Mouse (Mus musculus) cerebral cortex, adult 2 months (tissue): ENCODE data around the gene Arpc5l.

Source experiments
- WGBS: fragments of 180-500 bp; shearing (Covaris S2); methylation state at CpG from one replicate; pipeline ENCODE4 v1.1.7; 2018; 5-methylcytosine and 5-hydroxymethylcytosine counted together

The Arpc5l gene

DNA sequence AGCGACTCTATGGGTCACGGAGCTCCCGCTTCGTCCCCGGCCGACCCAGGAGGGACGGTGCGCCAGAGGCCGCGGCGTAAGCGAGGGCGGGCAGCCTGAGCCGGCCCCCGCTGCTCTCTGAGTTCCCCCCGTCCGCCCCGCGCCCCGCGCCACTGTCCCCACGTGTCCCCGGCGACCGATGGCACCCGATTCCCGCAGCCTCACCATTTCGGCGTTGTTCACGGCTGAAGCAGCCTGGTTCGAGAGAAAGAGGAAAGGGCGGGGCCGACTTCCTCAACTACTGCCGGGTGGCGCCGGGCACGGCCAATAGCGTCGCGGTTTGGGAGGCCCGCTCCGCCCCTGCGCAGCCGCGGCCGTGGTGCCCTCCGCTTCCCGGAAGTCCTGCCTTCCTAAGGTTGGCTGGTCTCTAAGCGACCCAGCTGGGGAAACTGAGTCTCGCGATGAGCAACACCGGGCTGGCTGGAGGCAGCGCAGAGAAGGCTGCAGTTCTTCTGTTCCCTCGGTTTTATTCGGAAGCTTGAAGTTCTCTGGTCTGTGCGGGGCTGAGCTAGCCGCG is at the start of gene Arpc5l:
TSS of gene Arpc5l (plus strand) at position 469 of the 556 bp plus-strand sequence.
- 1% methylated on average over 53 of the region's 58 CpGs for WGBS

- WGBS: 75% methylated on average over 2 of the region's 2 CpGs
Measured at GRCm38 (mm10) chr2:38956062-38956461, 49.1 kb upstream of the Arpc5l start.

GRCm38 (mm10) chr2:38957671-38958223 is 47.4 kb upstream of the Arpc5l start:
- WGBS: 91% methylated on average over 5 of the region's 5 CpGs

DNA sequence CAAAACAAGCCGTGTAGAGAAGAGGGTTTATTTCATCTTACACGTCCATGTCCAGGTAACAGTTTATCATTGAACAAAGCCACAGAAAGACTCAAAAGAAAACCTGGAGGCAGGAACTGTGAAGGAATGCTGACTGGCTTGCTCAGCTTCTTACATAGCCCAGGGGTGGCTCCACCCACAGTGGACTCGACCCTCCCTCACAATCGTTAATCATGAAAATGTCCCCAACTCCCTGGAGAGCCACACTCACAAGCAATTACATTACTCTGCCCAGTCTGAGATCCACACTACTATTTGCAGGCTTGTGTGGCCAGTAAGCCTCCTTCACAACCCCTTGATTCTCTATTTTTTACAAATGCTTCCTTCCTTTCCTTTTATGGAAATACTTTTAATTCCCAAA is 41.0 kb upstream of the Arpc5l start:
- 45% methylated on average over 4 of the region's 4 CpGs for WGBS

DNA sequence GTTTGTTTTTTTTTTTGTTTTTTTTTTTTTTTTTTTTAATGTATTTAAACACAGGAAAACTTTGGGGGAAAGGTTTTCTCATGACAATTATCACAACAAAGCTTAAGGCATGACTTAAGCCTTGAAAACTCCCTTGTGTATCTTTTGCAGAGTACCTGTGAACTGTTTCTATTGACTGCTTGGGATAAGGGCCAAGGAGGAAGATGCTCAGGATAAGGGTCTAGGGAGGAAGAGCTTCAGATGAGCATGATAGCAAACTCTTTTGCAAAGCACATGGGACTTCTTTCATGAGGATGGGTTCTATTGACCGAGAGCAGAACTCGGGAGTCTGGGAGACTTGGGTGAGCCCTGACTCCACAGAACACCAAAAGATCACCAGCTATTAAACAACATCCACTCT is 35.5 kb upstream of the Arpc5l start:
- 95% methylated on average over 2 of the region's 2 CpGs for WGBS

- WGBS: 79% methylated on average over 5 of the region's 5 CpGs
Measured at GRCm38 (mm10) chr2:38970057-38970456, 35.1 kb upstream of the Arpc5l start.

DNA sequence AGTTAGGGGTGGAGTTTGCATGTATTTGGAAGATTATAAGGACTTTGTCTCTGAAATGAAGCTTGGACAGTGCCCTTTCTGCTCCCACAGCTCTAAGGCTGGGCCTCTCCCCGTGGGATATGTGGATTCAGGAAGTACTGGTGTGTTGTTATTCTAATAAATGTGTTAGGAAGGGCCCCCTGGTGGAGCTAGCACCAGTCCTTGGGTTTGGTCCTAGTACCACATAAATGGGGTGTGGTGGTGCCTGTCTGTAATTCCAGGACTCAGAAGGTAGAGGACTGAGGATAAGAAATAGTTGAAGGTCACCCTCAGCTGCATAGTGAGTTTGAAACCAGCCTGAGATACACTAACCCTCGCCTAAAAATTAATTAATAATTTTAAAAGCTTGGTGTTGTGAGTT is 31.9 kb upstream of the Arpc5l start:
- WGBS: 58% methylated on average over 2 of the region's 2 CpGs

DNA sequence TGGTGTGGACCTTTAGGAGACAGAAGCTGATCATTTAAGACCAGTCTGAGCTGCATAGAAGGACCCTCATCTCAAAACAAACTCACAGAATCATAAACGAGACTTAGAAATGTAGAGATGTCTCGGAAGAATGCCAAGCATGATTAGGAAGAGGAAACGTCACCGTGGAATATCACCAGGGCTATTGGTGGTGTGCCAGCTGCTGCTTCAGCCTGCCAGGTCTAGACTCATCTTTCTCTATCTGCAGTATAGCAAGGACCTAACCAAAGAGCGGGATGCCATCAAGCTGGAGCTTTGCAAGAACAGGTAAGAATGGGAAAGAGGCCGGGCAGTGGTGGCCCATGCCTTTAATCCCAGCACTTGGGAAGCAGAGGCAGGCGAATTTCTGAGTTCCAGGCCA is 31.4 kb upstream of the Arpc5l start:
- whole genome bisulfite sequencing: 67% methylated on average over 7 of the region's 7 CpGs

GRCm38 (mm10) chr2:38974171-38974570 is 31.0 kb upstream of the Arpc5l start:
- 35% methylated on average over 2 of the region's 2 CpGs for WGBS

- WGBS: 94% methylated on average over 3 of the region's 3 CpGs
Measured at GRCm38 (mm10) chr2:38975181-38975580, 30.0 kb upstream of the Arpc5l start.

DNA sequence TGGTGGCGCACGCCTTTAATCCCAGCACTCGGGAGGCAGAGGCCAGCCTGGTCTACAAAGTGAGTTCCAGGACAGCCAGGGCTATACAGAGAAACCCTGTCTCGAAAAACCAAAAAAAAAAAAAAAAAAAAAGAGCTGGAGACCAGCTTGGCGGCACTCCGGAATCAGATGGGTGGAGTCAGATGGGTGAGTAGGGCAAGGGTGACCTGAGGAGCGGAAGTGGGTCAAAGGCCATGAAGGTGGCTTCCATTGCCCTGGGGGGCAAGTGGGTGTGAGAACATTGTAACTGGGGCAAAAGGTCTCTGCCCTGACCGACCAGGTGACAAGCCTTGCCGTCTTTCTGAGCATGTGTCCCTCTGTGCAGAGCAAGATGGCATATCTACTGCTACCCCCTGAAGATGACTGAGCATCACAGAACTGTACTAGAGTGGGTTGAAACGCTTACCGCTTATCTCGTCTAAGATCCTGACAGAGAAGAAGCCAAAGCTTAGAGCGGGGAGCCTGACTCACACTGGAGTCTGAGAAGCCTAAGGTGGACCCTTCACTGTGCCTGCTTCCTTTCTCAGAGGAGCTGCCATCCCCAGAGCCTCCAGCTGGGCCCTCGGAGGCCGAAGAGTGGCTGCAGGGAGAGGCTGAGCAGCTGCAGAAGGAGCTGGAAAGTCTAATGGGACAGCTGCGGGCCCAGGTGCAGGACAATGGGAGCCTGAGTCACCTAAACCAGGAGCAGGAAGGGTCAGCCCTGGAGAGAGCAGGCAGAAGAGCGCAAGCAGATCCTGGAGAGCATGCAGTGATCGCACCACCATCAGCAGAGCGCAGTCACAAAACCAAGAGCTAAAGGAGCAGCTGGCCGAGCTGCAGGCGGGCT is 29.0 kb upstream of the Arpc5l start:
- 80% methylated on average over 21 of the region's 21 CpGs for WGBS

- 59% methylated on average over 4 of the region's 4 CpGs for WGBS
Measured at GRCm38 (mm10) chr2:38977837-38978236, 27.3 kb upstream of the Arpc5l start.

DNA sequence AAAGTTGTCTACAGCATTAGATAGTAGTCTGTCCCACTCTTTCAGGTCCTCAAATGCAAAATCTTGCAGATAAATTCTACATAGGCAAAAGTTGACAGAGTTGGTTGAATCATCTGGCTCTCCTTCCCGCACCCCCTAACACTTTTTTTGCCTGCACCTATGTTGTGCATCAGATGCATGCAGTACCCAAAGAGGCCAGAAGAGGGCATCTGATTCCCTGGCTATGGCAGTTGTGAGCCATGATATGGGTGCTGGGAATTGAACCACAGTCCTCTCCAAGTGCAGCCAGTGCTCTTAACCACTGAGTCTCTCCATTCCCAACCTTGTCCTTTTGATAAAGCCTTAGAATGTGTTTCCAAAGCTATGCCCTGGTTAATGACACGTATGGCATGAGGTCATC is 21.7 kb upstream of the Arpc5l start:
- WGBS: 92% methylated on average over 2 of the region's 2 CpGs

GRCm38 (mm10) chr2:38986580-38986979 is 18.6 kb upstream of the Arpc5l start:
- 52% methylated on average over 3 of the region's 3 CpGs for WGBS

DNA sequence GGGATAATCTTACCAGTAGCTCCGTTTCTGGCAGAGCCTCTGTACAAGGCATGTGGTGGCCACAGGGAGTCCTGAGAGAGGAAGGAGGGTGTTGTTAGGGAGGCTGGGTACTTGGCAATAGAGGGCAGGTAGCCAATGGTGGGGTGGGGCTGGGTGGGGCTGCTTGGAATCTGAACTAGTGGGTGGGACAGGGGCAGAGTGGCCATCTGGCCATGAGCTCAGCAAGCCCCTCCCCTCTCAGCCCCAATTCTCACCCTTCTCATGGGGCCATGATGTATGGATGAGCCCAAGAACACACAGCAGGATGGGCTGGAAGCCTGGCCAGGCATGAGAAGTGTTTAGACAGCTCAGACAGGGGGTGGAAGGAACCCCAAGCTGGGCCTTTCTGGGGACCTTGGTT is 17.8 kb upstream of the Arpc5l start:
- WGBS: 71% methylated on average over 1 of the region's 1 CpGs

GRCm38 (mm10) chr2:38987803-38988510 is 17.2 kb upstream of the Arpc5l start:
- 88% methylated on average over 6 of the region's 6 CpGs for WGBS

DNA sequence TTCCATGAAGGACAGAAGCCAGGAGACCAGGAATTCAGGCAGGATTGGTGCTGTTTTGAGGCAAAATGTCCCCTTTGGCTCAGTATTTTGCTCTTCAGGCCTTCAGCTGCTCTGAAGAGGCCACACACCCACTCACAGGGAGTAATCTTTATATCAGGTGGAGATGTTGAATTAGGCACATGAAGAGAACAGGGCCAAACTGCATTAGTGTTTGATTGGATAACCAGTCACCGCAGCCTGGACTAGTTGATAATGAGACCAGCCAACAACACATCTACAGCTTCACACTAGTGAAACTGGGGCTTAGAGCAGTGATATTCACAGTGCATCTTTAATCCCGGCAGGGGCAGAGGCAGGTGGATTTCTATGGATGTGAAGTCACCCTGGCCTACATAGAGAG is 16.2 kb upstream of the Arpc5l start:
- WGBS: 92% methylated on average over 2 of the region's 2 CpGs

DNA sequence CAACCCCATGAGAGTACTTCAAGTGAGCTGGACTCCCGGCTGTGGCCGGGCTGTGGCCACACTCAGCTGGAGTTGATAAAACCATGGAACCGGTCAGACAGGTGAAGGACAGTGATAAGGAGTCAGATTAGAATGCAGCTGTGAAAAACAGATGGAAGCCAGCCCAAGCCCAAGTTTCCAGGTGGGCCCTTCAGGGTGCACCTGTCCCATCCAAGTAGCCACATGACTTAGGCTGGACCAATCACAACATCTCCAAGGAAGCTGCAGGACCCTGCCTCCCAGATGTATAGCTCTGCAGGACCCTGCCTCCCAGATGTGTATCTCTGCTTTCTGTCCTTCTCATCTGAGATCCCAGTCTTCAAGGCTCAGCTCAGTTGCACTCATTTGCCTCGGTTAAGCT is 13.1 kb upstream of the Arpc5l start:
- WGBS: 76% methylated on average over 4 of the region's 4 CpGs

- WGBS: 25% methylated on average over 4 of the region's 4 CpGs
Measured at GRCm38 (mm10) chr2:38992452-38992851, 12.7 kb upstream of the Arpc5l start.

DNA sequence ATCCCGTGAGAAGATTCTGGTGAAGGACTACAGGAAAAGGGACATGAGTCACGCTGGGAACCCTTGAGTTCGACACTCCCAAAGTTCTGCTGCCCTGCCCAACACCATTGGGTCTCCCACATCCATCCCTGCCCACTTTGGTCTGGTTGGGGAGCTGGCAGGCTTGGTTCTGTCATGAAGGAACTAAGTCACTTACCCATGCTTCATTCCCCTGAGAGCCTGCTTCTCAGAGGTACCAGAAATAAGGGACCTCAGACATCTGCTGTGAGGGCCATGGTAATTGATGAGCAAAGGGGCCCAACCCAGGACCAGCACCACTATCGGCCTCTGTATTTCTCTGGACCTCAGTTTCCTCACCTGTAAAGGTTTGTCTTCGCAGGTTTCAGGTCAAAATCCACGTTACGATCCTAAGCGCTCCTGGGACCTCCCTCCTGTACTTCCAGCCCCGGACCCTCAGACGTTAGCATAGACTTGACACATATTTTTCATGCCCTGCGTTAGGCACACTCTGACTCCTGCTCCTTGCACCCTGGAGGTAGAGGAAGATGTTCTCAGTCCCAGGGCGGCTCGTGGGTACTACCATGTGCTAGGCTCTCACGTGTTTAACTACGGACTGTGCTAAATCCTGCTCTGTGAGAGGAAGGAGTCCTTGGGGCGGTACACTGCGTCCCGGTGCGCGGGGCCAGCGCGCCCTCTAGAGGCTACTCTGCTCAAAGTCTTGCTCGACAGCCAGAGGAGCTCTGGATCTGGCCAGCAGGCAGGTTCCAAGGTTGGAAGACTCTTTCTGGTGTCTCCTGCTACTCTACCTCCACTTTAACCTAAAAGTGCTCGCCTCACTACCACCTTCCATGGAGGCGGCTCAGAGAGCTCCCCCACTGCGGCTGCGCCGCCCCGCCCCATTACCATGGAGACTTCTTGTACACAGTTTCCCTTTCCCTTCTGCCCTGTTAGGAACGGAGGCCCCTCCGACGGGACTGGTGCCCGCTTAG is 7.5 kb upstream of the Arpc5l start, which contains the start of gene Wdr38:
TSS of gene Wdr38 (plus strand) at position 91 of the 989 bp plus-strand sequence.
- 10% methylated on average over 33 of the region's 33 CpGs for WGBS

DNA sequence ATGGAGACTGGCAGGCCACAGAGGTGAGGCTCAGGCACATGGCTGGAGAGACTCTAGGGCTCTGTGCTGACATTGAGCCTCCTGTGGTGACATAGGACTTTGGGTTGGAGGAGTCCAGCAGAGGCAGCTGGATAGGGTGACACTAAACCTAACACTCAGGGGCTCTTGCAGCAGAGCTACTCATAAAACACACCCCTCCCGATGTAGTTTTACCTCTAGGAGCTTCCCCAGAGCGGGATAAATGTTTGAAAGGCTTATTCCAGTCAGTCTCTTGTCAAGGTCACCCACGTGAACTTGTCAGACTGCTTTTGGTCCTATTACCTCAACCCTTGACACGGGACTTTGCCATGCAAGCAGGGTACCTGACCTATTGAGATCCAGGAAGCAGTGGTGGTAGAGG is 5.8 kb upstream of the Arpc5l start:
- 65% methylated on average over 4 of the region's 4 CpGs for WGBS
